Mouse (Mus musculus) forebrain, embryonic 14.5 days (tissue): Measurements from ENCODE around the gene Slco2a1. TPM values are rescaled to one million over a fixed set of nuclear protein-coding genes. Genes with fewer than 3 reads are reported as not detected.

Experiments
- ATAC-seq: fragments of 200-750 bp; cut with Nextera tagmentation; 2 replicates; pipeline ENCODE4 v1.8.0; 2017; ENCODE audit warnings: mild to moderate bottlenecking, moderate library complexity
- DNase-seq: peaks from one replicate; pipeline ENCODE4 v3.0.0-alpha.2; 2015; ENCODE audit warnings: low spot score
- H3K27ac ChIP-seq: fragments of 300-500 bp; sonication (generic); 2 replicates; pipeline ENCODE4 v1.5.1; 2014; ENCODE audit warnings: low read depth, mild to moderate bottlenecking, control low read depth, low read length, moderate library complexity
- H3K27me3 ChIP-seq: fragments of 300-500 bp; sonication (generic); replicated peaks from 2 replicates; pipeline ENCODE4 v1.6.1; 2014; ENCODE audit warnings: low read length, control low read depth, mixed read lengths; ENCODE audit not compliant: control insufficient read depth, insufficient read depth
- H3K36me3 ChIP-seq: fragments of 300-500 bp; sonication (generic); 2 replicates; pipeline ENCODE4 v1.6.1; 2014; ENCODE audit warnings: low read length, control low read depth; ENCODE audit not compliant: control insufficient read depth, insufficient read depth
- H3K4me1 ChIP-seq: fragments of 300-500 bp; sonication (generic); 2 replicates; pipeline ENCODE4 v1.6.1; 2014; ENCODE audit warnings: antibody characterized with exemption, low read length, control low read depth; ENCODE audit not compliant: control insufficient read depth, insufficient read depth
- H3K4me2 ChIP-seq: fragments of 300-500 bp; sonication (generic); 2 replicates; pipeline ENCODE4 v1.6.1; 2014; ENCODE audit warnings: mild to moderate bottlenecking, control low read depth, low read length
- H3K4me3 ChIP-seq: fragments of 300-500 bp; sonication (generic); 2 replicates; pipeline ENCODE4 v1.5.1; 2014; ENCODE audit warnings: low read depth, low read length, control low read depth
- H3K9ac ChIP-seq: fragments of 300-500 bp; sonication (generic); 2 replicates; pipeline ENCODE4 v1.6.1; 2014; ENCODE audit warnings: mild to moderate bottlenecking, low read length, control low read depth, moderate library complexity
- H3K9me3 ChIP-seq: fragments of 300-500 bp; sonication (generic); replicated peaks from 2 replicates; pipeline ENCODE4 v1.6.1; 2016; ENCODE audit warnings: low read length, control low read depth, mixed read lengths; ENCODE audit not compliant: control insufficient read depth
- WGBS: fragments of 180-500 bp; shearing (Covaris S2); extraction: QIAGEN DNeasy Blood & Tissue Kit; methylation state at CpG from one replicate; pipeline ENCODE4 v1.1.7; 2014; 5-methylcytosine and 5-hydroxymethylcytosine counted together
- polyA plus RNA-seq: library from polyadenylated mRNA; unstranded; fragments of >200 nt; fragmentation: Nextera tagmentation; extraction: Ambion mirVana; gene quantifications from 2 replicates; pipeline ENCODE4 v1.2.1, GENCODE M21; 2014

Slco2a1 gene
- polyA plus RNA-seq, 1 experiment from 2014 or later: 1.2 TPM

- Histone ChIP-seq H3K9ac (no peak overlapping the region), H3K4me3 (no peak overlapping the region), H3K4me2 (no peak overlapping the region), H3K27ac (no peak overlapping the region), H3K36me3 (no peaks in the 10 kb centered on the region), H3K9me3 (no peaks in the 10 kb centered on the region), H3K27me3 (no peaks in the 10 kb centered on the region), H3K4me1 (0 out of 2 replicates have a peak, but pooled peaks cover 7% of the 10 kb centered on the region)
- DNase-seq (no peak), ATAC-seq (no peak)
- whole genome bisulfite sequencing: 53% methylated on average over 6 of the region's 6 CpGs
These were observed 4.4 kb downstream of the Slco2a1 start for GRCm38 (mm10) chr9:102992877-102993276.

- H3K4me1 ChIP-seq: 0 out of 2 replicates have a peak, but pooled peaks cover 7% of the 10 kb centered on the region
- H3K27ac ChIP-seq: no peak overlapping the region
- ATAC-seq (no peak), DNase-seq (no peak)
- no peaks in the 10 kb centered on the region for H3K27me3 ChIP-seq
- no peaks in the 10 kb centered on the region for H3K9me3 ChIP-seq
- H3K36me3 ChIP-seq: no peaks in the 10 kb centered on the region
- 80% methylated on average over 5 of the region's 5 CpGs for WGBS
- H3K4me2 ChIP-seq: no peak overlapping the region
- no peak overlapping the region for H3K4me3 ChIP-seq
- H3K9ac ChIP-seq: no peak overlapping the region
These were observed 5.3 kb downstream of the Slco2a1 start for GRCm38 (mm10) chr9:102993764-102994163.

GRCm38 (mm10) chr9:102995800-102996635, 7.5 kb downstream of the Slco2a1 start:
- no peaks in the 10 kb centered on the region for H3K9me3 ChIP-seq
- H3K4me3 ChIP-seq: no peak overlapping the region
- H3K4me2 ChIP-seq: no peak overlapping the region
- H3K9ac ChIP-seq: no peak overlapping the region
- WGBS: 91% methylated on average over 12 of the region's 12 CpGs
- no peak overlapping the region for H3K27ac ChIP-seq
- H3K36me3 ChIP-seq: no peaks in the 10 kb centered on the region
- H3K27me3 ChIP-seq: no peaks in the 10 kb centered on the region
- no peak for DNase-seq
- no peaks in the 10 kb centered on the region for H3K4me1 ChIP-seq
- no peak for ATAC-seq

- Histone ChIP-seq H3K4me1 (no peaks in the 10 kb centered on the region), H3K27ac (no peak overlapping the region), H3K27me3 (no peaks in the 10 kb centered on the region), H3K36me3 (no peaks in the 10 kb centered on the region), H3K4me3 (no peak overlapping the region), H3K9me3 (no peaks in the 10 kb centered on the region), H3K4me2 (no peak overlapping the region), H3K9ac (no peak overlapping the region)
- no peak for ATAC-seq
- DNase-seq: no peak
- WGBS: 81% methylated on average over 7 of the region's 7 CpGs
These were observed 11.9 kb downstream of the Slco2a1 start for GRCm38 (mm10) chr9:103000384-103000783.

- H3K27me3 ChIP-seq: peaks cover 4% of the 10 kb centered on the region; the same call in 1 of the 2 replicates
- H3K4me1 ChIP-seq: peaks cover 5% of the 10 kb centered on the region
- ATAC-seq (no peak), DNase-seq (no peak)
- H3K27ac ChIP-seq: no peak overlapping the region
- H3K36me3 ChIP-seq: no peaks in the 10 kb centered on the region
- H3K9ac ChIP-seq: no peak overlapping the region
- H3K4me3 ChIP-seq: no peak overlapping the region
- H3K9me3 ChIP-seq: no peaks in the 10 kb centered on the region
- no peak overlapping the region for H3K4me2 ChIP-seq
- WGBS: 85% methylated on average over 6 of the region's 6 CpGs
These were observed 15.8 kb downstream of the Slco2a1 start for GRCm38 (mm10) chr9:103004343-103004742.

GRCm38 (mm10) chr9:103007699-103008078, 19.2 kb downstream of the Slco2a1 start:
- H3K9me3 ChIP-seq: no peaks in the 10 kb centered on the region
- H3K36me3 ChIP-seq: no peaks in the 10 kb centered on the region
- DNase-seq (peak; percentile 38), ATAC-seq (peak; percentile 32; the same call in 1 of the 2 replicates)
- WGBS: 3% methylated on average over 15 of the region's 15 CpGs
- H3K27ac ChIP-seq: no peak overlapping the region
- peak overlapping the region; percentile 33 for H3K4me3 ChIP-seq
- H3K4me1 ChIP-seq: peaks cover 5% of the 10 kb centered on the region
- H3K27me3 ChIP-seq: peaks cover 9% of the 10 kb centered on the region; the same call in 1 of the 2 replicates
- peak overlapping the region; percentile 50; the same call in 1 of the 2 replicates for H3K9ac ChIP-seq
- H3K4me2 ChIP-seq: peak overlapping the region; percentile 68

GRCm38 (mm10) chr9:103008079-103008855, 19.8 kb downstream of the Slco2a1 start:
- DNase-seq: peak; percentile 14
- 1% methylated on average over 46 of the region's 50 CpGs for WGBS
- peak overlapping the region; percentile 68 for H3K4me2 ChIP-seq
- H3K27me3 ChIP-seq: peaks cover 9% of the 10 kb centered on the region; the same call in 1 of the 2 replicates
- H3K9me3 ChIP-seq: no peaks in the 10 kb centered on the region
- H3K4me1 ChIP-seq: peaks cover 5% of the 10 kb centered on the region
- no peaks in the 10 kb centered on the region for H3K36me3 ChIP-seq
- no peak overlapping the region for H3K27ac ChIP-seq
- H3K4me3 ChIP-seq: peak overlapping the region; percentile 33
- 0 out of 2 replicates have a peak, but pooled peaks have one; percentile 34 for ATAC-seq
- H3K9ac ChIP-seq: peak overlapping the region; percentile 50; the same call in 1 of the 2 replicates

GRCm38 (mm10) chr9:103010161-103010560, 21.6 kb downstream of the Slco2a1 start:
- peaks cover 9% of the 10 kb centered on the region; the same call in 1 of the 2 replicates for H3K27me3 ChIP-seq

More at GRCm38 (mm10) chr9:103010161-103010560, 21.6 kb downstream of the Slco2a1 start:
- WGBS: 73% methylated on average over 3 of the region's 3 CpGs
- Histone ChIP-seq H3K36me3 (no peaks in the 10 kb centered on the region), H3K4me1 (peaks cover 5% of the 10 kb centered on the region), H3K27ac (no peak overlapping the region), H3K9me3 (no peaks in the 10 kb centered on the region), H3K4me2 (no peak overlapping the region), H3K9ac (no peak overlapping the region), H3K4me3 (no peak overlapping the region)
- ATAC-seq: no peak
- no peak for DNase-seq
